Mouse (Mus musculus): ENCODE measurements at regions not wholly inside any gene's neighbourhood (a gene's known extent, or its start where the extent isn't known, plus 50 kb on each side); places are given as distances from the start of the nearest gene placed in this dataset.

DNA sequence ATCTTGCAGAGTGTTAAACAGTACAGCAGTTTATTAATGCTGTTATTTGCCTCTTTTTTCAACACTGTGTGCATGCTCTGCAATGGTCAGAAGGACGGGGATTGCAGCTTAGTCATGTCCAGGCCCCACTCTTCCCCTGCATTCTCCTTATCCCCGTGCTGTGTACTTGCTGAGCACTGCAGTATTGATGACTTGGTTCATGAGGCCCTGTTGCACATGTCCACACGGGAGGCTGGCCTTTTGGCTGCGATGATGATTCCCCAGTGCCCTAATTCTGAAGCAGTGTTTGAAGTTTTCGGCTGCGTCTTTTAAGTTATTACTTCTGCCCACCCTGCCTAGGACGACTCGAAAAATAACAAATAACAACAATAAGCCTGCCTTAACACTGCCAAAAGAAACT, 750.7 kb downstream of the Inhba start:
- no peak for DNase-seq

- DNase-seq, result no peak
Observed at GRCm38 (mm10) chr13:16762727-16763512, 751.3 kb downstream of the Inhba start.

DNA sequence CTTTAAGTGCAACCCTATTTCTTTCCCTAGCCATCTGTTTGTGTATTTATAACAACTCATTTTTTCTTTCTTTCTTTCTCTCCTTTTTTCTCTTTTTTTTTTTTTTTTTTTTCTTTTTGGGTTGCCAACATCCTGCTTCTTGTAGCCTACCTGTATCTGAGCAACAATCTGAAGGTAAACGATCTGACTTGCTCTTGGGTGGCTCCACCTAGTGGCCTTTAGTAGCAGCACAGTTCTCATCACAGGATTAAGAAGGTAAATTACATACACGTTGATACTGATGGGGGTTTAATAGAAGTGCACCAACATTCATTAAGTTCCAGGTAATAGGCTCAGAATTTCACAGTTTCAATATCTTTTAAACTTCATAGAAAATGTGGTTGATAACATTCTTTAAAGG, 752.1 kb downstream of the Inhba start:
- no peak for DNase-seq

DNA sequence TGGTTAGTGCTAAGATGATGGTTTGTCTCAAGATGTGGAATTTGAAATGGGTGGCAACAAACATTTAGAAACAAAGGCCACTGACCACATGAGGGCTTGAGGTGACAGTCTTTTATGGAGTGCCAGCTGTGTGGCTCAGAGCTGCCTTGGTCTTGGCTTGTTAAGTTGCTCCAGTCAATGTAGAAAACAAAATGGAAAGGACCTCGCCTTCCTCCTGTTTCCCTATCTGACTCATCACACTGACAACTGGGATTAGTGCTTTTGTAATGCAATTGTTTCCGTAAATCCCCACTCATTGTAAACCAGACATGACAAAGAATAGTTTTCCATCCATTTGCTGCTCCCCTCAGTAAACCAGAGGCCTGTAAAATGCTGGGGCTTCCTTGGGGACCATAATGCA, 757.8 kb downstream of the Inhba start:
- DNase-seq, result no peak

GRCm38 (mm10) chr13:16769848-16770422, 758.3 kb downstream of the Inhba start:
- DNase-seq, result no peak

- no peak for DNase-seq
Observed at GRCm38 (mm10) chr13:16771845-16772244, 760.2 kb downstream of the Inhba start.

GRCm38 (mm10) chr13:16805560-16805959, 793.9 kb downstream of the Inhba start:
- no peak for DNase-seq

Data from adrenal gland, adult 8-10 months (tissue).